Mouse (Mus musculus) cortical plate, adult 2 months (tissue): ENCODE data around the gene F3.

Experiments
- CTCF ChIP-seq: fragments of 200-500 bp; IDR thresholded peaks from 2 replicates; pipeline ENCODE4 v1.5.1; 2011; ENCODE audit warnings: mild to moderate bottlenecking, control low read depth, low read length; ENCODE audit not compliant: insufficient read depth; ENCODE audit errors: extremely low read depth
- POLR2A ChIP-seq: fragments of 200-500 bp; IDR thresholded peaks from 2 replicates; pipeline ENCODE4 v1.6.1; 2011; ENCODE audit warnings: mild to moderate bottlenecking, low read length, control low read depth; ENCODE audit not compliant: insufficient read depth; ENCODE audit errors: extremely low read depth

DNA sequence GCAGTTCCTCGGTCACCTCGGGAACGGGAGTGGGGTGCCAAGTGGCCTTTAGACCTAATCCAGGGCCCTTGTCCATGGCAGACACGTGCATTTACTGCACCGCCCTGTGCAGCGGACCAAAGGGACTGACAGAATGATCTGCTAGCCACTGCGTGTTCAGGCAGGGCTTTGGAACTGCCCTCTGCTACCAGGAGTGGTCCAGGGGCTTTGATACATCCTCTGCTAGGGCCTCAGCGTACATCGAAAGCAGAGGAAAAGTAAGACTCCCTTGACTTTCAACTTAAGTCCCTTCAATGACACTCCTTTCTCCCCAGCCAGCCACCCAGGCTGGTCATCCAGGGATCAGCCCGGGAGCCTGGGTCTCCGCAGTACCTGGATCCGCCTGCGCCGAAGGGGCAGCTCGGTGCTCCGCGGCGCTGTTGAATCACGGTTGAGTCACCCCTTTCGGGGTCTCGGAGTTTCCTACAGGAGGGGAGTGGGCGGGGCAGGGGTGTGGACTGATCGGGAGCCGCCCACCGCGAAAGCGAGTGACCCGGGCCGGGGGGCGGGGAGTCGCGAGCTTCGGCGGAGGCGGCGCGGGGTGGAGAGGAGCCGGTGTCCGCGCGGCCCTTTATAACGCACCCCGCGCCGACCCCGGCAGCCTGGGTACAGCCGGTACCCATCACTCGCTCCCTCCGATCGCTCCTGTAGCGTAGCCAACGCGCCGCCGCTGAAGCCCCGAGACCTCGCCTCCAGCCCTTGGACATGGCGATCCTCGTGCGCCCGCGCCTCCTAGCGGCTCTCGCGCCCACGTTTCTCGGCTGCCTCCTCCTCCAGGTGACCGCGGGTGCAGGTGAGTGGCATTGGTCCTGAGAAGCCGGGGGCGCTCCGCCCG, at the start of gene F3:
- 0 out of 2 replicates have a peak, but pooled peaks have one; percentile 14 for TF ChIP-seq CTCF
- 0 out of 2 replicates have a peak, but pooled peaks have one; percentile 31 for TF ChIP-seq POLR2A
